Mouse (Mus musculus) CH12.LX (cell line): ENCODE measurements around the gene Kctd12b.

Experiments used
- BHLHE40 ChIP-seq: IDR thresholded peaks from 2 replicates; pipeline ENCODE4 v1.6.1; 2011; ENCODE audit warnings: mild to moderate bottlenecking, low read depth, low read length, improper control_type of control experiment
- CTCF ChIP-seq, 2 experiments: IDR thresholded peaks in 1 of 2; conservative IDR thresholded peaks in 1 of 2; 2 replicates each; pipeline ENCODE4 v1.5.1; 2011 to 2012; ENCODE audit warnings: low read depth in 2 of 2, low read length in 2 of 2, improper control_type of control experiment in 1 of 2, inconsistent platforms in 1 of 2, mild to moderate bottlenecking in 1 of 2, moderate library complexity in 1 of 2
- MXI1 ChIP-seq: IDR thresholded peaks from 2 replicates; pipeline ENCODE4 v1.6.1; 2011; ENCODE audit warnings: mild to moderate bottlenecking, low read depth, low read length, improper control_type of control experiment
- MYC ChIP-seq: IDR thresholded peaks from 2 replicates; pipeline ENCODE4 v1.6.1; 2011; ENCODE audit warnings: low read depth, mild to moderate bottlenecking, improper control_type of control experiment, low read length
- NELFE ChIP-seq: IDR thresholded peaks from 2 replicates; pipeline ENCODE4 v1.6.1; 2011; ENCODE audit warnings: low read depth, low read length, improper control_type of control experiment
- NRF1 ChIP-seq: IDR thresholded peaks from 2 replicates; pipeline ENCODE4 v1.6.1; 2014; ENCODE audit warnings: low read depth, mild to moderate bottlenecking, inconsistent platforms, low read length, improper control_type of control experiment, moderate library complexity
- POLR2A ChIP-seq: IDR thresholded peaks from 2 replicates; pipeline ENCODE4 v1.6.1; 2011; ENCODE audit warnings: low read depth, mild to moderate bottlenecking, improper control_type of control experiment, low read length
- POLR2AphosphoS2 ChIP-seq: IDR thresholded peaks from 2 replicates; pipeline ENCODE4 v1.6.1; 2011; ENCODE audit warnings: low read depth, low read length, improper control_type of control experiment
- TBP ChIP-seq: conservative IDR thresholded peaks from 2 replicates; pipeline ENCODE4 v1.6.1; 2011; ENCODE audit warnings: low read depth, low read length, improper control_type of control experiment

DNA sequence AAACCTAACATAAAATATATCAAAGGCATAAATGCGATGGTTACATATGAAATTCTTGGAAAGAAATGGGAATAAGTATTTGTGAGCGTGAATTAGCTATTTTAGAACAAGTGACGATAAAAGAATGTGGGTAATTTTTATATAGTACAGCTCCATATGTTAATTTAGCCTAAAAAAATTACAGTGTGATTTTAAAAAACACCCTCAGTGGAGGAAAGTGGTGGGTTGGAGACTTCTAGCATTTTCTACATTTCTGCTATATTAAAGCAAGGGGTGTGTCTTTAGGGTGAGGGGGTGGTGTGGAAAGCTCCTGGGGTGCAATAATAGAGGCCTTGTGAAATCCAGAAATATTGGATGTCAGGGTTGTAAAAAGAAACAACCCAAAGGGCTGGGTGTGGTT is 46.3 kb upstream of the Kctd12b start:
- TF ChIP-seq CTCF (conservative IDR thresholded peaks at IDR 0.05 in 1 of 2, IDR thresholded peaks at IDR 0.05 in 1 of 2; ENCODE audit: low read depth in 2 of 2, low read length in 2 of 2): no peak
- TF ChIP-seq POLR2AphosphoS2: no peak
- TF ChIP-seq MYC: no peak
- no peak for TF ChIP-seq POLR2A
- no peak for TF ChIP-seq NRF1
- no peak for TF ChIP-seq MXI1
- TF ChIP-seq NELFE: no peak
- TF ChIP-seq BHLHE40: no peak
- no peak for TF ChIP-seq TBP
